Mouse (Mus musculus): ENCODE results near the gene Rtn4ip1.

DNA sequence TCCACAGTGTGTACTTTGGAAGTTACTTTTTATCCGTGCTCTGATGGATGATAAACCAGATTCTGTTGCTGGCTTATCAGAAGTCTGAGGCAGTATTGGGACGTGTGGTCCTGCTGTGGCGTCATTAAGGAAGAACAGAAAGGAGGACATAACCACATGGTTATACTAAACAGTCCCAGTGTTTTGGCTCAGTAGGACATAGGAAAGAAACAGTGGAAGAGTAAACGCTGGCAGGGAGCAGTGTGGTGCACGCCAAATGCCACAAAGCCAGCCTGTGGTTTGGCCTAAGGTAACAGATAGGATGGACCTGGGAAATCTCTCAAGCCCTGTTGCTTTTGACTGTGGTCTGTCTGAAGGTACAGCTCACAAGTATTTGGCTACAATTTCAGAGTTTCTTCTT lies 27.0 kb downstream of the Rtn4ip1 start:
- TF ChIP-seq EP300 (IDR thresholded peaks at IDR 0.05; ENCODE audit: low read depth in 1 of 2, low read length in 2 of 2) = no peak
- no peak for TF ChIP-seq MYC (IDR thresholded peaks at IDR 0.05; ENCODE audit: low read depth, low read length)
- no peak for TF ChIP-seq MXI1 (IDR thresholded peaks at IDR 0.05; ENCODE audit: low read depth, low read length)
- TF ChIP-seq TAL1 (IDR thresholded peaks at IDR 0.05; ENCODE audit: low read length) = no peak
- TF ChIP-seq CHD2 (IDR thresholded peaks at IDR 0.05; ENCODE audit: low read length) = no peak
- no peak for TF ChIP-seq ZMIZ1 (IDR thresholded peaks at IDR 0.05; ENCODE audit: low read depth, low read length)
- TF ChIP-seq MAX (IDR thresholded peaks at IDR 0.05; ENCODE audit: low read length) = no peak
